Mouse (Mus musculus): ENCODE results near the gene Birc7. TPM values are rescaled to one million over a fixed set of nuclear protein-coding genes. Genes with fewer than 3 reads are reported as not detected.
A peak's percentile ranks its signal among the peaks of the same experiment; 100 is the strongest.

Gene Birc7
- not detected in 2 replicates for polyA plus RNA-seq (2016; fragmentation: Nextera tagmentation; extraction: Ambion mirVana)

GRCm38 (mm10) chr2:180928723-180929122 lies at the start of gene Birc7:
TSS of gene Birc7 (plus strand) at chr2:180929023.
- H3K4me1 ChIP-seq, result peaks cover 4% of the 10 kb centered on the region; the same call in 1 of the 2 replicates
- no peak for DNase-seq (ENCODE audit: low spot score)
- H3K4me3 ChIP-seq, result no peak within 1 kb of the TSS
- H3K36me3 ChIP-seq, result no peaks in the 10 kb centered on the region
- no peaks in the 10 kb centered on the region for H3K27me3 ChIP-seq (ENCODE audit: low read depth, poor library complexity, severe bottlenecking)
- no peaks in the 10 kb centered on the region for H3K9me3 ChIP-seq (replicated peaks)
- 64% methylated on average over 4 of the region's 4 CpGs for WGBS
- H3K27ac ChIP-seq, result no peak within 1 kb of the TSS

DNA sequence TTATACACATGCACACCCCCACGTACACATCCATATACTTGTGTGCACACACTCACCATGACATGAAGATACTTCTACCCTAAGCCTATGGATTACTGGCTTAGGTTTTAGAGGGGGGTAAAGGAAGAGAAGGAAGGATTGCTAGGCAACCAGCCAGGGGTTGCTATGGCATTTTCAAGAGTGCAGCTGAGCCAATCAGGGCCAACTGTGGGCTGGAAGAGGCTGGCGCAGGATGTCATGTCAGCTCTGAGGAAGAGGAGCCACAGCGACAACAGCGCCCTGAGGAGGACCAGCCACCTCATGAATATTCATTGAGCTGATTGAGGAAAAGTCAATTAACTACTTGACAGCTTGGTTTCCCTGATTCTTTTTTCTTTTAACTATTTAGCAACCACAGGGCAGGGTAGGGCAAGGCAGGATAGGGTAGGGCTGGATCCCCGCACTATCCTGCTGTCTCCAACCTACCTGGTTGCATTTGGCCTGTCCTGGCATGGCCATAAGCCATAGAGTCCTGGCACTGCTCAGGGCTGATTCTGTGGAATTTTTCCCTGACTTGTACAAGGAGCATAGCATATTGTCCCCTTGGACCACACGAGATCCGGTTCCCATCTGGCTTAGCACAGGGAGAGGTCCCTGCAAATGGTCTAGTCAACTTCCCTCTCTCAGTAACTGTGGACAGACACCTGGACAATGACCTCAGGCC lies 49.3 kb upstream of the Birc7 start:
- Histone ChIP-seq H3K9me3 (replicated peaks) (no peaks in the 10 kb centered on the region), H3K4me3 (no peak overlapping the region), H3K36me3 (no peaks in the 10 kb centered on the region), H3K4me1 (peaks cover 5% of the 10 kb centered on the region; the same call in 1 of the 2 replicates), H3K27ac (no peak overlapping the region), H3K27me3 (ENCODE audit: low read depth, poor library complexity, severe bottlenecking) (no peaks in the 10 kb centered on the region)
- no peak for DNase-seq (ENCODE audit: low spot score)
- WGBS, result 59% methylated on average over 7 of the region's 7 CpGs

DNA sequence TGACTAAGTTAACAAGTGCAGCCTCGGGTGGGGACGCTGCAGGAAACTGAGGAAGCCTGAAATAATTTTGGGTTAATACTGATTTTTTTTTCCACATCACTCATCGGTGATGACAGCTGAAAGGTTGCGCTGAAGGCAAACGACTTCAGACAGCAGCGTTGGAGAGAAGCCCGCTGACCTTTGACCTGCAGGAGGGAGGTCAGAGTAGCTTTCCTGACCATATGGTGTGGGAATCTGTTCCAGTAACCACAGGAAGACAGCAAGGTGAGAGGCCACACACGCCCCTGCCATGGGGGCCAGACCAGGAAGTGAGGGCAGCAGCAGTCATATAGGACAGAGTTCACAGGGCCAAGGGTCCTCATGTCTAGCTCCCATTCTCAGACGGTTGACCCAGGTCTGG lies 47.5 kb upstream of the Birc7 start:
- no peak overlapping the region for H3K27ac ChIP-seq
- H3K27me3 ChIP-seq (ENCODE audit: low read depth, poor library complexity, severe bottlenecking), result peaks cover 11% of the 10 kb centered on the region; the same call in 1 of the 2 replicates
- no peaks in the 10 kb centered on the region for H3K9me3 ChIP-seq (replicated peaks)
- peaks cover 5% of the 10 kb centered on the region; the same call in 1 of the 2 replicates for H3K4me1 ChIP-seq
- WGBS, result 39% methylated on average over 9 of the region's 9 CpGs
- no peaks in the 10 kb centered on the region for H3K36me3 ChIP-seq
- H3K4me3 ChIP-seq, result no peak overlapping the region
- DNase-seq (ENCODE audit: low spot score), result no peak

DNA sequence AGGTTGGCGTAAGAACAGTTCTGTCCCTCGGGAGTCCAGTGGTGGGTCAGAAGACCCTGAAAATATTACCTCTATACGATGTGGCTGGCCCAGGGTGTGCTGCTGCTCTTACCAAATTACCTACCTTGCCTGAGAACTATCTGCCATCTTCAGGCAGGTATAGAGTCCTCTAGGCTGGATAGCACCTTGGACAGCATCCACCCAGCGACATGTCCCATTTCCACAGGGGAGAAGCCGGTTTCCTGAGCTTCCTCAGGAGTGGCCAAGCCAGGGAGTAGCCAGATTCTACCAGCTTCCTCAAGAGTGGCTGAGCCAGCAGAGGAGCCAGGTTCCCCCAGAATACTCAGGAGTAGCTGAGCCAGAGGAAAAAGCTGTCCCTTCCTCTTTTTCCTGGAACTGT lies 43.6 kb upstream of the Birc7 start:
- peaks cover 7% of the 10 kb centered on the region for H3K4me1 ChIP-seq
- H3K4me3 ChIP-seq, result no peak overlapping the region
- WGBS, result 62% methylated on average over 5 of the region's 5 CpGs
- peaks cover 51% of the 10 kb centered on the region for H3K27me3 ChIP-seq (ENCODE audit: low read depth, poor library complexity, severe bottlenecking)
- H3K27ac ChIP-seq, result no peak overlapping the region
- no peak for DNase-seq (ENCODE audit: low spot score)
- H3K9me3 ChIP-seq (replicated peaks), result no peaks in the 10 kb centered on the region
- no peaks in the 10 kb centered on the region for H3K36me3 ChIP-seq

GRCm38 (mm10) chr2:180889271-180889920 lies 39.4 kb upstream of the Birc7 start:
- H3K27me3 ChIP-seq (ENCODE audit: low read depth, poor library complexity, severe bottlenecking), result peaks cover 92% of the 10 kb centered on the region
- H3K27ac ChIP-seq, result no peak overlapping the region
- DNase-seq (ENCODE audit: low spot score), result no peak
- peaks cover 35% of the 10 kb centered on the region for H3K4me1 ChIP-seq
- no peaks in the 10 kb centered on the region for H3K9me3 ChIP-seq (replicated peaks)
- no peaks in the 10 kb centered on the region for H3K36me3 ChIP-seq
- H3K4me3 ChIP-seq, result no peak overlapping the region
- WGBS, result 11% methylated on average over 19 of the region's 19 CpGs

DNA sequence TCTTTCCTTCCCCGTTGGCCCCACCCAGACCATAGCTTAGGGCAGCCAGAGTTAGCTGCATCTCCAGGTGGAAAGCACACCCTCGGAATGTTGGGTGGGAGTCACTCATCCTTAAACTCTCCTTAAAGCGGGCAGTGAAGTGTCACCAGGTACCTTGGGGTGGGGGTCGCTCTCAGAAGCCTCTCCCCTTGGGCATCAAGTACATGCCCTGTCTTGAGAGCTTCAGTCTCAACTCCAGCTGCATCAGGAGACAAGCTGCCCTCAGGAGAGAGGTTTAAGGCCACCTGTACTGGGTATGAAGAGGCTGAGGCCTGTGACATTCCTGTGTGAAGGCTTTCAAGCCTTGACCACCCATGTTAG lies 38.9 kb upstream of the Birc7 start:
- DNase-seq (ENCODE audit: low spot score), result no peak
- Histone ChIP-seq H3K4me3 (no peak overlapping the region), H3K9me3 (replicated peaks) (no peaks in the 10 kb centered on the region), H3K36me3 (no peaks in the 10 kb centered on the region), H3K27me3 (ENCODE audit: low read depth, poor library complexity, severe bottlenecking) (peaks cover 97% of the 10 kb centered on the region), H3K27ac (no peak overlapping the region), H3K4me1 (peaks cover 40% of the 10 kb centered on the region)
- WGBS, result 19% methylated on average over 4 of the region's 4 CpGs

DNA sequence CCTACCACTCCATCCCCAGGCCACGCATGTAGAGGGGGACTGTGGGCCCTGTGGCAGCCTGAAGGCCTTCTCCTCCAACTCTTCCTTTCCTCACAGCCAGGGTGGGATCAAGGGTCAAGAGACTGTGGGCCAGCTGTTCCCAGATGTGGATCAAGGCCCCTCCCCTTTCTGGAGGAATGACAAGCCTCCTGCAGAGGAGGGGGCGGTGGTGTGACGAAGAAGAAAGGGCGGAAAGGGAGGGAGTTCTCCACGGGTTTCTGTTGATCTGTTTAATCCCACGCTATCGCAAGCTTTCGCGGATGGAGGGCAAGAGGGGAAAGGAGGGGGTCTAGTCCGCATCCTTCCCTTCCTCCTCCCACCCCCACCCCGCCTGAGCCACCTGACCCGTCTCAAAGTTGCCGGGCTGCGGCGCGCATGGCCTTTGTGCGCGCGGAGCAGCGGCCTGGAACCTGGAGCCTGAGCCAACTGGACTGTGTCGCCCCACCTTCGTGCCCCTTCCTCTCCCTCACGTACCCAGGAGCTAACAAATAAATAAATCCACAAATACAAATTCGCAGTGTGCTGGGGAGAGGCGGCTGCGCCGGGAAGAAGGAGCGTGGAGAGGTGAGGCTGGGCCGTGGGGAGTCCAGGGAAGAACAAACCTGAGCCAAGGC lies 38.3 kb upstream of the Birc7 start:
- WGBS, result under 1% methylated on average over 29 of the region's 29 CpGs
- Histone ChIP-seq H3K36me3 (no peaks in the 10 kb centered on the region), H3K27me3 (ENCODE audit: low read depth, poor library complexity, severe bottlenecking) (peaks cover 100% of the 10 kb centered on the region), H3K4me1 (peaks cover 40% of the 10 kb centered on the region), H3K27ac (peak overlapping the region; percentile 5; the same call in 1 of the 2 replicates), H3K9me3 (replicated peaks) (no peaks in the 10 kb centered on the region), H3K4me3 (peak overlapping the region; percentile 35)
- peak; percentile 49 for DNase-seq (ENCODE audit: low spot score)

DNA sequence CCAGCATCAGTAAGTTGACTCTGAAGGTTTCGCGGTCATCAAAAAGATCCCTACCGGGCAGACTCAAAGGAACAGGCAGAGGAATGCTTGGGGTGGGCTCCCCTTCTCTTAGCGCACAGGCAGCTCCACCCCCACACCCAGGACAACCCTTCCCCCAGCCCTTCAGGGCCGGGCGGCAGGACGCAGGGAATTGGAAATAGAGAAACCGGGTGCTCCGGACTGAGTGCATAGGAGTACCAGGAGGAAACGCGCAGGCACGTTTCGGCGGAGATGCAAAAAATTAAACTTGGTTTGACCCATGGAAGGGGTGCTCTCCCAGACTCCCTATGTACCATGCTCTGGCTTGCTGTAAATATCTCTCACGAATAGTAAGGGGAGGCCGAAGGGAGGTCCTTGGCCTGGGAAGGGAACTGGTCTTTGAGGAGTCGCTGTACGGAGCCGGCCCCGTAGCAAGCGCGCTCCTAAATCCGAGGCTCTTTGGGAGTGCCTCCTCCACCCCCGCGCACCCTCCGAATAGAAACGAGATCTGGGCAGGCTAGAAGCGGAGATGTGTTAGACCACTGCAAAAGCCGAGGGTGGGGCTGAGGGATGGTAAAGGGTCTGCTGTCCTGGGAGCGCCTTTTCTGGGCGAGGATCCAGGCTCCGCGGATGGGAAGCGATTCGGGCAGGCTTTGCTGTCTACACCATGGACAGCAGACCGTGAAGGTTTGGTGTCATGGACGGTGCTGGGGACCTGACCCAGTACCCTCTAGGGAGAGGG lies 37.6 kb upstream of the Birc7 start:
- no peaks in the 10 kb centered on the region for H3K36me3 ChIP-seq
- WGBS, result 1% methylated on average over 37 of the region's 37 CpGs
- H3K27me3 ChIP-seq (ENCODE audit: low read depth, poor library complexity, severe bottlenecking), result peaks cover 100% of the 10 kb centered on the region
- peak overlapping the region; percentile 5; the same call in 1 of the 2 replicates for H3K27ac ChIP-seq
- no peaks in the 10 kb centered on the region for H3K9me3 ChIP-seq (replicated peaks)
- peak overlapping the region; percentile 35 for H3K4me3 ChIP-seq
- H3K4me1 ChIP-seq, result peaks cover 40% of the 10 kb centered on the region
- peak; percentile 53 for DNase-seq (ENCODE audit: low spot score)

- Histone ChIP-seq H3K27ac (no peak overlapping the region), H3K4me1 (peaks cover 40% of the 10 kb centered on the region)
- no peak for DNase-seq (ENCODE audit: low spot score)
These were observed 36.9 kb upstream of the Birc7 start for GRCm38 (mm10) chr2:180891835-180892323.

GRCm38 (mm10) chr2:180892841-180893521 lies 35.8 kb upstream of the Birc7 start:
- no peaks in the 10 kb centered on the region for H3K36me3 ChIP-seq
- DNase-seq (ENCODE audit: low spot score), result peak; percentile 37
- no peaks in the 10 kb centered on the region for H3K9me3 ChIP-seq (replicated peaks)
- H3K4me1 ChIP-seq, result peaks cover 40% of the 10 kb centered on the region
- peaks cover 100% of the 10 kb centered on the region for H3K27me3 ChIP-seq (ENCODE audit: low read depth, poor library complexity, severe bottlenecking)
- WGBS, result under 1% methylated on average over 97 of the region's 97 CpGs
- H3K27ac ChIP-seq, result peak overlapping the region; percentile 50; the same call in 1 of the 2 replicates
- peak overlapping the region; percentile 52 for H3K4me3 ChIP-seq

More at GRCm38 (mm10) chr2:180891835-180892323, 36.9 kb upstream of the Birc7 start:
- H3K36me3 ChIP-seq, result no peaks in the 10 kb centered on the region
- H3K27me3 ChIP-seq (ENCODE audit: low read depth, poor library complexity, severe bottlenecking), result peaks cover 100% of the 10 kb centered on the region
- H3K4me3 ChIP-seq, result no peak overlapping the region
- 6% methylated on average over 9 of the region's 9 CpGs for WGBS
- H3K9me3 ChIP-seq (replicated peaks), result no peaks in the 10 kb centered on the region

GRCm38 (mm10) chr2:180893537-180894028 lies 35.2 kb upstream of the Birc7 start:
- Histone ChIP-seq H3K36me3 (no peaks in the 10 kb centered on the region), H3K27ac (peak overlapping the region; percentile 50; the same call in 1 of the 2 replicates), H3K4me3 (peak overlapping the region; percentile 52), H3K9me3 (replicated peaks) (no peaks in the 10 kb centered on the region), H3K4me1 (peaks cover 40% of the 10 kb centered on the region), H3K27me3 (ENCODE audit: low read depth, poor library complexity, severe bottlenecking) (peaks cover 97% of the 10 kb centered on the region)
- DNase-seq (ENCODE audit: low spot score), result peak; percentile 63
- under 1% methylated on average over 47 of the region's 50 CpGs for WGBS
